Mouse (Mus musculus) heart, embryonic 16.5 days (tissue): ENCODE measurements at regions not wholly inside any gene's neighbourhood (a gene's known extent, or its start where the extent isn't known, plus 50 kb on each side); places are given as distances from the start of the nearest gene placed in this dataset.

ENCODE experiments used
- ATAC-seq: fragments of 200-750 bp; cut with Nextera tagmentation; replicated peaks from 2 replicates; pipeline ENCODE4 v1.8.0; 2017; ENCODE audit warnings: moderate number of reproducible peaks; ENCODE audit not compliant: insufficient read depth, low FRiP score; ENCODE audit errors: extremely low read depth
- H3K27ac ChIP-seq: fragments of 300-500 bp; sonication (generic); 2 replicates; pipeline ENCODE4 v1.5.1; 2014; ENCODE audit warnings: mild to moderate bottlenecking, low read length, control low read depth, moderate library complexity
- H3K27me3 ChIP-seq: fragments of 300-500 bp; sonication (generic); 2 replicates; pipeline ENCODE4 v1.6.1; 2014; ENCODE audit warnings: low read length, mixed read lengths; ENCODE audit not compliant: control insufficient read depth, insufficient read depth
- H3K36me3 ChIP-seq: fragments of 300-500 bp; sonication (generic); 2 replicates; pipeline ENCODE4 v1.6.1; 2014; ENCODE audit not compliant: control insufficient read depth, insufficient read depth
- H3K4me1 ChIP-seq: fragments of 300-500 bp; sonication (generic); 2 replicates; pipeline ENCODE4 v1.6.1; 2014; ENCODE audit warnings: low read length, mixed read lengths; ENCODE audit not compliant: control insufficient read depth, insufficient read depth
- H3K4me2 ChIP-seq: fragments of 300-500 bp; sonication (generic); 2 replicates; pipeline ENCODE4 v1.6.1; 2014; ENCODE audit warnings: low read depth, mild to moderate bottlenecking, control low read depth, low read length
- H3K4me3 ChIP-seq: fragments of 300-500 bp; sonication (generic); 2 replicates; pipeline ENCODE4 v1.5.1; 2014; ENCODE audit warnings: mild to moderate bottlenecking, control low read depth, low read length
- H3K9ac ChIP-seq: fragments of 300-500 bp; sonication (generic); 2 replicates; pipeline ENCODE4 v1.6.1; 2014; ENCODE audit warnings: low read length, control low read depth
- H3K9me3 ChIP-seq: fragments of 300-500 bp; sonication (generic); replicated peaks from 2 replicates; pipeline ENCODE4 v1.6.1; 2016; ENCODE audit warnings: low read length; ENCODE audit not compliant: control insufficient read depth
- WGBS: fragments of 180-500 bp; shearing (Covaris S2); extraction: QIAGEN DNeasy Blood & Tissue Kit; methylation state at CpG from one replicate; pipeline ENCODE4 v1.1.7; 2014; 5-methylcytosine and 5-hydroxymethylcytosine counted together

GRCm38 (mm10) chr1:130524744-130525143 is 62.2 kb upstream of the Cd55 start:
- no peak overlapping the region for H3K4me2 ChIP-seq
- H3K4me1 ChIP-seq = no peaks in the 10 kb centered on the region
- no peak for ATAC-seq
- H3K36me3 ChIP-seq = no peaks in the 10 kb centered on the region
- 36% methylated on average over 5 of the region's 5 CpGs for WGBS
- H3K27ac ChIP-seq = no peak overlapping the region
- no peak overlapping the region for H3K4me3 ChIP-seq
- H3K9me3 ChIP-seq = no peaks in the 10 kb centered on the region
- no peak overlapping the region for H3K9ac ChIP-seq
- no peaks in the 10 kb centered on the region for H3K27me3 ChIP-seq

- Histone ChIP-seq H3K9ac (no peak overlapping the region), H3K9me3 (no peaks in the 10 kb centered on the region), H3K4me1 (no peaks in the 10 kb centered on the region), H3K27me3 (no peaks in the 10 kb centered on the region), H3K36me3 (no peaks in the 10 kb centered on the region), H3K4me2 (no peak overlapping the region), H3K4me3 (no peak overlapping the region), H3K27ac (no peak overlapping the region)
- no peak for ATAC-seq
- WGBS = 57% methylated on average over 5 of the region's 5 CpGs
Measured at GRCm38 (mm10) chr1:130517868-130518267, 55.3 kb upstream of the Cd55 start.

GRCm38 (mm10) chr1:130516641-130517040 is 54.1 kb upstream of the Cd55 start:
- 68% methylated on average over 6 of the region's 6 CpGs for WGBS

GRCm38 (mm10) chr1:130515316-130515715 is 52.8 kb upstream of the Cd55 start:
- Histone ChIP-seq H3K9me3 (no peaks in the 10 kb centered on the region), H3K27ac (no peak overlapping the region), H3K27me3 (no peaks in the 10 kb centered on the region), H3K9ac (no peak overlapping the region), H3K4me2 (no peak overlapping the region), H3K4me1 (no peaks in the 10 kb centered on the region; the same call in 1 of the 2 replicates), H3K4me3 (no peak overlapping the region), H3K36me3 (no peaks in the 10 kb centered on the region)
- WGBS = 82% methylated on average over 6 of the region's 6 CpGs
- no peak for ATAC-seq

More at GRCm38 (mm10) chr1:130516641-130517040, 54.1 kb upstream of the Cd55 start:
- Histone ChIP-seq H3K27ac (no peak overlapping the region), H3K4me3 (no peak overlapping the region), H3K9me3 (no peaks in the 10 kb centered on the region), H3K27me3 (no peaks in the 10 kb centered on the region), H3K4me2 (no peak overlapping the region), H3K36me3 (no peaks in the 10 kb centered on the region), H3K4me1 (no peaks in the 10 kb centered on the region; the same call in 1 of the 2 replicates), H3K9ac (no peak overlapping the region)
- ATAC-seq = no peak

GRCm38 (mm10) chr1:130513482-130513881 is 50.9 kb upstream of the Cd55 start:
- H3K9ac ChIP-seq = no peak overlapping the region
- ATAC-seq = no peak
- 47% methylated on average over 1 of the region's 1 CpGs for WGBS
- H3K36me3 ChIP-seq = no peaks in the 10 kb centered on the region
- H3K4me3 ChIP-seq = no peak overlapping the region
- H3K27ac ChIP-seq = no peak overlapping the region
- no peak overlapping the region for H3K4me2 ChIP-seq
- no peaks in the 10 kb centered on the region; the same call in 1 of the 2 replicates for H3K4me1 ChIP-seq
- H3K9me3 ChIP-seq = no peaks in the 10 kb centered on the region
- H3K27me3 ChIP-seq = no peaks in the 10 kb centered on the region

GRCm38 (mm10) chr1:130512798-130513405 is 50.4 kb upstream of the Cd55 start:
- 0 out of 2 replicates have a peak, but pooled peaks have one; percentile 23 for ATAC-seq
- Histone ChIP-seq H3K9me3 (no peaks in the 10 kb centered on the region), H3K36me3 (no peaks in the 10 kb centered on the region), H3K9ac (no peak overlapping the region), H3K27ac (peak overlapping the region; percentile 47), H3K4me2 (no peak overlapping the region), H3K4me1 (no peaks in the 10 kb centered on the region; the same call in 1 of the 2 replicates), H3K27me3 (no peaks in the 10 kb centered on the region), H3K4me3 (no peak overlapping the region)
- WGBS = 70% methylated on average over 4 of the region's 4 CpGs
